Mouse (Mus musculus): Measurements from ENCODE around the gene Gnmt.
"Not testable (repeated sequence)": the region's sequence is repeated elsewhere in the genome, so short reads cannot be mapped to it uniquely, and the experiment has no call there.

DNA sequence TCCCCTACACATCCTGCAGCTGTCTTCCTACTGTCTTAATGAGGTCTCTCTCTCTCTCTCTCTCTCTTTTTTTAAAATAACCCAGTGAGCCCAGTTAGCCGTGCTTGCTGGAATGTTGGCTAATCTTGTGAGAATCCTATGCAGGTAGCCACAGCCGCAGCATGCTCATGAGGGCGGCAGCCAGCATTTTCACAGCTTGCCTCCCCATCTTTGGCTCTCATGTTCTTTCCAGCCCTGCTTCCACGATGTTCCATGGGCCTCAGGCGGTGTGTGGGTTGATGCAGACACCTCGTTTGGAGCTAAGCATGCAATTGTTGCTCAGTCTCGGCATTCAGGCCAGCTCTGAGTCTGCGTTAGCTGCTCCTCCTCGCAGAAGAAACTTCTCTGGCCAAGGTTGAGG, 35.9 kb upstream of the Gnmt start:
- TF ChIP-seq EP300, CTCF (IDR thresholded peaks at IDR 0.05; ENCODE audit: low read depth): not testable (repeated sequence)
